ENCODE assay signal across 34 mouse cellular contexts in genomic region chr4:63170061-63170460, GRCm38 (mm10). TPM values are rescaled to one million over a fixed set of nuclear protein-coding genes. Genes with fewer than 3 reads are reported as not detected.
DNase-seq lines count a peak whose midpoint lies in the region; ATAC-seq lines count a peak whose summit lies in the region.
"Had no signal": no experiment of that assay in that cellular context is flagged by ENCODE, and none has a peak within 500 bp of the region (broad histone marks: within the 10 kb centered on the region; RNA-seq: fewer than 3 reads in every experiment).

No protein-coding gene starts in this region.

- peaks cover 21% of the 10 kb centered on the region for H3K4me1 ChIP-seq in intestine, embryonic 16.5 days (ENCODE audit: control insufficient read depth, insufficient read depth, low read length)
- no peaks in the 10 kb centered on the region for H3K4me1 ChIP-seq in kidney, embryonic 14.5 days (ENCODE audit: control insufficient read depth, insufficient read depth, low read length)
- H3K4me1 ChIP-seq: embryonic facial prominence, embryonic 13.5 days; hindbrain, embryonic 13.5 days; limb, embryonic 12.5 days; midbrain, embryonic 13.5 days had no signal

- H3K27me3 ChIP-seq in intestine, embryonic 16.5 days (replicated peaks; ENCODE audit: control insufficient read depth, insufficient read depth, low read length), result no peaks in the 10 kb centered on the region
- no peaks in the 10 kb centered on the region; the same call in 1 of the 2 replicates for H3K27me3 ChIP-seq in kidney, embryonic 14.5 days (ENCODE audit: control insufficient read depth, insufficient read depth, low read length)
- H3K27me3 ChIP-seq: Patski had no signal

- peak overlapping the region; percentile 50 for H3K4me3 ChIP-seq in intestine, embryonic 16.5 days (ENCODE audit: low read length)
- peak overlapping the region; percentile 37 for H3K4me3 ChIP-seq in kidney, embryonic 14.5 days (ENCODE audit: low read length)
- H3K4me3 ChIP-seq: embryonic facial prominence, embryonic 13.5 days; erythroblast, embryonic 14.5 days; heart, adult 2 months; hindbrain, embryonic 13.5 days; limb, embryonic 12.5 days; midbrain, embryonic 13.5 days had no signal

- H3K4me2 ChIP-seq in intestine, embryonic 16.5 days (ENCODE audit: low read depth, low read length), result peak overlapping the region; percentile 52
- H3K4me2 ChIP-seq in kidney, embryonic 14.5 days (replicated peaks; ENCODE audit: low read depth, low read length), result peak overlapping the region; percentile 49
- H3K4me2 ChIP-seq: embryonic facial prominence, embryonic 13.5 days; hindbrain, embryonic 13.5 days; limb, embryonic 12.5 days; midbrain, embryonic 13.5 days had no signal

- DNase-seq in gonadal fat pad, adult 2 months (ENCODE audit: low read depth), result peak; percentile 13
- peak; percentile 67 to 71 for DNase-seq in kidney, postnatal 36 days
- no peak for DNase-seq in adrenal gland, adult 8-10 months
- DNase-seq: B cell, adult 2 months; cerebellum, adult 2 months; cerebellum, postnatal 25 days; embryo, embryonic 11 days; gastrocnemius, postnatal 25 days; heart, adult 2 months; layer of hippocampus, postnatal 36 days; liver, postnatal 0 days; lung, postnatal 10 days; thymus, postnatal 14 days had no signal

- no peak for ATAC-seq in intestine, embryonic 16.5 days
- no peak for ATAC-seq in kidney, embryonic 14.5 days (ENCODE audit: low FRiP score, low TSS enrichment)
- ATAC-seq in megakaryocyte-erythroid progenitor cell, adult 5-6 weeks (replicated peaks; ENCODE audit: low FRiP score, low TSS enrichment, poor library complexity, severe bottlenecking), result no peak
- ATAC-seq in megakaryocyte, adult 5-6 weeks (ENCODE audit: poor library complexity, severe bottlenecking), result no peak
- ATAC-seq: forebrain, embryonic 16.5 days; inflammation-experienced regulatory T-cells, adult 6 months; liver, postnatal 0 days; midbrain, embryonic 13.5 days; Patski had no signal

- H3K36me3 ChIP-seq in intestine, embryonic 16.5 days (ENCODE audit: control insufficient read depth, insufficient read depth, low read length), result no peaks in the 10 kb centered on the region
- no peaks in the 10 kb centered on the region for H3K36me3 ChIP-seq in kidney, embryonic 14.5 days (ENCODE audit: control insufficient read depth, insufficient read depth, low read length)
- H3K36me3 ChIP-seq: embryonic facial prominence, embryonic 13.5 days; G1E; hindbrain, embryonic 13.5 days; limb, embryonic 12.5 days; midbrain, embryonic 13.5 days had no signal

- H3K9ac ChIP-seq in intestine, embryonic 16.5 days (ENCODE audit: low read depth, low read length), result peak overlapping the region; percentile 69
- H3K9ac ChIP-seq in kidney, embryonic 14.5 days (ENCODE audit: low read depth, low read length), result peak overlapping the region; percentile 53; the same call in 1 of the 2 replicates
- H3K9ac ChIP-seq: embryonic facial prominence, embryonic 13.5 days; hindbrain, embryonic 13.5 days; limb, embryonic 12.5 days; liver, postnatal 0 days; midbrain, embryonic 13.5 days had no signal

- H3K9me3 ChIP-seq in intestine, embryonic 16.5 days (ENCODE audit: control insufficient read depth, low read length), result no peaks in the 10 kb centered on the region
- peaks cover 3% of the 10 kb centered on the region; the same call in 1 of the 2 replicates for H3K9me3 ChIP-seq in kidney, embryonic 14.5 days (ENCODE audit: control insufficient read depth, low read length)
- H3K9me3 ChIP-seq: hindbrain, embryonic 13.5 days; limb, embryonic 12.5 days; midbrain, embryonic 13.5 days had no signal

- WGBS in intestine, embryonic 16.5 days, result 79% methylated on average over 4 of the region's 4 CpGs
- WGBS in kidney, embryonic 14.5 days, result 84% methylated on average over 4 of the region's 4 CpGs

- H3K27ac ChIP-seq in intestine, embryonic 16.5 days (ENCODE audit: low read length), result no peak overlapping the region
- no peak overlapping the region for H3K27ac ChIP-seq in kidney, embryonic 14.5 days (ENCODE audit: low read depth, low read length)
- H3K27ac ChIP-seq: embryonic facial prominence, embryonic 13.5 days; heart, adult 2 months; hindbrain, embryonic 13.5 days; limb, embryonic 12.5 days; midbrain, embryonic 13.5 days had no signal

RNA-seq across cellular contexts. Expression of gene Kif12, which starts 1.9 kb away (rescaled TPM):
- 1.4 and 1.9 TPM in 2 replicates for polyA plus RNA-seq in gonadal fat pad, adult 2 months (2012; rRNA removed)
- 98.5 and 102 TPM in 2 replicates for polyA plus RNA-seq in intestine, embryonic 16.5 days (2015; fragmentation: Nextera tagmentation; extraction: Ambion mirVana)
- 60.0 and 70.3 TPM in 2 replicates for polyA plus RNA-seq in kidney, embryonic 14.5 days (2014; fragmentation: Nextera tagmentation; extraction: Ambion mirVana)
- not detected in 2 replicates for total RNA-seq in megakaryocyte-erythroid progenitor cell, adult 5-6 weeks (2014; fragmentation: Nextera tagmentation)
- not detected in 2 replicates for total RNA-seq in megakaryocyte-erythroid progenitor cell, adult 5-6 weeks (2017)
- total RNA-seq in megakaryocyte, adult 5-6 weeks (2015), result not detected in 2 replicates
- total RNA-seq in megakaryocyte, adult 5-6 weeks (2017), result not detected in 2 replicates
- not detected for total RNA-seq in adrenal gland, adult 8-10 months (2022)
- total RNA-seq: CH12.LX; G1E; gastrocnemius, postnatal 25 days; heart, adult 2 months; heart, postnatal 25 days; layer of hippocampus, adult 8-10 months; layer of hippocampus, postnatal 36 days; left cerebral cortex, postnatal 10 days; megakaryocyte progenitor cell, adult 5-6 weeks; monocyte, adult 5-6 weeks; neutrophil, adult 5-6 weeks had no signal
- polyA plus RNA-seq: cerebellum, adult 2 months; embryonic facial prominence, embryonic 13.5 days; erythroblast, embryonic 14.5 days; G1E; heart, adult 2 months; hindbrain, embryonic 13.5 days; inflammation-experienced regulatory T-cells, adult 6 months; midbrain, embryonic 13.5 days had no signal

RNA-seq across cellular contexts. Expression of gene Ambp, which starts 15.5 kb away (rescaled TPM):
- 0.14 and 1.6 TPM in 2 replicates for polyA plus RNA-seq in gonadal fat pad, adult 2 months (2012; rRNA removed)
- 29.0 and 54.2 TPM in 2 replicates for polyA plus RNA-seq in intestine, embryonic 16.5 days (2015; fragmentation: Nextera tagmentation; extraction: Ambion mirVana)
- polyA plus RNA-seq in kidney, embryonic 14.5 days (2014; fragmentation: Nextera tagmentation; extraction: Ambion mirVana), result 1.2 and 1.6 TPM in 2 replicates
- not detected in 2 replicates for total RNA-seq in megakaryocyte-erythroid progenitor cell, adult 5-6 weeks (2014; fragmentation: Nextera tagmentation)
- total RNA-seq in megakaryocyte-erythroid progenitor cell, adult 5-6 weeks (2017), result not detected in 2 replicates
- not detected in 2 replicates for total RNA-seq in megakaryocyte, adult 5-6 weeks (2015)
- not detected in 2 replicates for total RNA-seq in megakaryocyte, adult 5-6 weeks (2017)
- total RNA-seq in adrenal gland, adult 8-10 months (2022), result under 1 TPM in 3 of 4 experiments, not detected in 1; 0.28 to 0.83 (median 0.38) TPM
- total RNA-seq: CH12.LX; G1E; gastrocnemius, postnatal 25 days; heart, adult 2 months; heart, postnatal 25 days; layer of hippocampus, adult 8-10 months; layer of hippocampus, postnatal 36 days; left cerebral cortex, postnatal 10 days; monocyte, adult 5-6 weeks; neutrophil, adult 5-6 weeks had no signal
- polyA plus RNA-seq: cerebellum, adult 2 months; embryonic facial prominence, embryonic 13.5 days; G1E; heart, adult 2 months; heart, embryonic 14.5 days; hindbrain, embryonic 13.5 days; inflammation-experienced regulatory T-cells, adult 6 months had no signal

RNA-seq across cellular contexts. Expression of gene Col27a1, which starts 43.7 kb away (rescaled TPM):
- polyA plus RNA-seq in gonadal fat pad, adult 2 months (2012; rRNA removed), result 6.7 and 7.3 TPM in 2 replicates
- polyA plus RNA-seq in intestine, embryonic 16.5 days (2015; fragmentation: Nextera tagmentation; extraction: Ambion mirVana), result 8.1 and 9.6 TPM in 2 replicates
- 8.8 and 10.6 TPM in 2 replicates for polyA plus RNA-seq in kidney, embryonic 14.5 days (2014; fragmentation: Nextera tagmentation; extraction: Ambion mirVana)
- total RNA-seq in megakaryocyte-erythroid progenitor cell, adult 5-6 weeks (2014; fragmentation: Nextera tagmentation), result 1.2 TPM in 1 of 2 replicates, not detected in the other
- not detected in 2 replicates for total RNA-seq in megakaryocyte-erythroid progenitor cell, adult 5-6 weeks (2017)
- 0.23 and 0.42 TPM in 2 replicates for total RNA-seq in megakaryocyte, adult 5-6 weeks (2015)
- 0.24 and 0.44 TPM in 2 replicates for total RNA-seq in megakaryocyte, adult 5-6 weeks (2017)
- total RNA-seq in adrenal gland, adult 8-10 months (2022), result 10 to 100 TPM in 3 of 4 experiments, 1 to 10 TPM in 1; 9.8 to 32.3 (median 22.5) TPM
- polyA plus RNA-seq: G1E had no signal

Comparison
In these comparisons a context has a peak if more than half of its experiments do, and no peak if none do; other contexts are left out.
1. RNA of gene Col27a1, which starts 43.7 kb away (total RNA-seq): 9.8 to 32.3 TPM in adrenal gland, adult 8-10 months; 1.2 TPM in megakaryocyte-erythroid progenitor cell, adult 5-6 weeks and 0.23 to 0.44 TPM in megakaryocyte, adult 5-6 weeks; every median in the first group is over 4 times any median in the second.